Mouse (Mus musculus) neural tube, embryonic 13.5 days (tissue): ENCODE results near the gene 1700016K19Rik. TPM values are rescaled to one million over a fixed set of nuclear protein-coding genes. Genes with fewer than 3 reads are reported as not detected.

Experiments used
- ATAC-seq: fragments of 200-750 bp; cut with Nextera tagmentation; 2 replicates; pipeline ENCODE4 v1.8.0; 2017; ENCODE audit warnings: low read depth, mild to moderate bottlenecking, moderate TSS enrichment, moderate library complexity
- H3K27ac ChIP-seq: fragments of 300-500 bp; sonication (generic); replicated peaks from 2 replicates; pipeline ENCODE4 v1.5.1; 2015; ENCODE audit warnings: moderate library complexity, mild to moderate bottlenecking, inconsistent platforms
- H3K27me3 ChIP-seq: fragments of 300-500 bp; sonication (generic); 2 replicates; pipeline ENCODE4 v1.6.1; 2015; ENCODE audit warnings: mild to moderate bottlenecking, inconsistent platforms
- H3K36me3 ChIP-seq: fragments of 300-500 bp; sonication (generic); 2 replicates; pipeline ENCODE4 v1.6.1; 2015; ENCODE audit warnings: mild to moderate bottlenecking, inconsistent platforms
- H3K4me1 ChIP-seq: fragments of 300-500 bp; sonication (generic); replicated peaks from 2 replicates; pipeline ENCODE4 v1.6.1; 2015; ENCODE audit warnings: inconsistent platforms
- H3K4me2 ChIP-seq: fragments of 300-500 bp; sonication (generic); 2 replicates; pipeline ENCODE4 v1.6.1; 2015; ENCODE audit warnings: inconsistent platforms, mild to moderate bottlenecking, moderate library complexity
- H3K4me3 ChIP-seq: fragments of 300-500 bp; sonication (generic); 2 replicates; pipeline ENCODE4 v1.5.1; 2015; ENCODE audit warnings: mild to moderate bottlenecking, inconsistent platforms
- H3K9ac ChIP-seq: fragments of 300-500 bp; sonication (generic); 2 replicates; pipeline ENCODE4 v1.6.1; 2015; ENCODE audit warnings: moderate library complexity, mild to moderate bottlenecking, inconsistent platforms
- H3K9me3 ChIP-seq: fragments of 300-500 bp; sonication (generic); 2 replicates; pipeline ENCODE4 v1.6.1; 2016; ENCODE audit warnings: inconsistent platforms
- WGBS: fragments of 180-500 bp; shearing (Covaris S2); methylation state at CpG from one replicate; pipeline ENCODE4 v1.1.7; 2015; 5-methylcytosine and 5-hydroxymethylcytosine counted together
- polyA plus RNA-seq: library from polyadenylated mRNA; unstranded; fragments of >200 nt; fragmentation: Nextera tagmentation; extraction: Ambion mirVana; gene quantifications from 2 replicates; pipeline ENCODE4 v1.2.1, GENCODE M21; 2015

Gene 1700016K19Rik
- polyA plus RNA-seq, 1 experiment from 2014 or later, result 0.43 TPM

- H3K4me3 ChIP-seq, result no peak overlapping the region
- no peaks in the 10 kb centered on the region for H3K9me3 ChIP-seq
- H3K4me2 ChIP-seq, result no peak overlapping the region
- H3K4me1 ChIP-seq, result no peaks in the 10 kb centered on the region
- 90% methylated on average over 9 of the region's 9 CpGs for WGBS
- peaks cover 6% of the 10 kb centered on the region for H3K27me3 ChIP-seq
- H3K9ac ChIP-seq, result no peak overlapping the region
- ATAC-seq, result no peak
- H3K36me3 ChIP-seq, result no peaks in the 10 kb centered on the region
- no peak overlapping the region for H3K27ac ChIP-seq
Observed at GRCm38 (mm10) chr11:76020916-76021315, 21.2 kb downstream of the 1700016K19Rik start.

GRCm38 (mm10) chr11:76025080-76025583 is 25.4 kb downstream of the 1700016K19Rik start:
- ATAC-seq, result no peak
- Histone ChIP-seq H3K9ac (no peak overlapping the region), H3K36me3 (no peaks in the 10 kb centered on the region), H3K4me2 (0 out of 2 replicates have a peak overlapping the region, but pooled peaks have one; percentile 92), H3K27ac (no peak overlapping the region), H3K4me1 (peaks cover 21% of the 10 kb centered on the region; the same call in 1 of the 2 replicates), H3K4me3 (no peak overlapping the region), H3K9me3 (no peaks in the 10 kb centered on the region), H3K27me3 (peaks cover 23% of the 10 kb centered on the region)
- 72% methylated on average over 7 of the region's 7 CpGs for WGBS

GRCm38 (mm10) chr11:76026527-76027138 is 26.9 kb downstream of the 1700016K19Rik start:
- Histone ChIP-seq H3K9me3 (no peaks in the 10 kb centered on the region), H3K4me1 (peaks cover 21% of the 10 kb centered on the region; the same call in 1 of the 2 replicates), H3K9ac (peak overlapping the region; percentile 70), H3K27me3 (peaks cover 23% of the 10 kb centered on the region), H3K36me3 (no peaks in the 10 kb centered on the region), H3K4me3 (peak overlapping the region; percentile 61), H3K27ac (no peak overlapping the region), H3K4me2 (peak overlapping the region; percentile 92)
- 5% methylated on average over 13 of the region's 14 CpGs for WGBS
- ATAC-seq, result 0 out of 2 replicates have a peak, but pooled peaks have one; percentile 4

- Histone ChIP-seq H3K9me3 (no peaks in the 10 kb centered on the region), H3K27me3 (peaks cover 23% of the 10 kb centered on the region), H3K4me1 (peaks cover 21% of the 10 kb centered on the region; the same call in 1 of the 2 replicates), H3K36me3 (no peaks in the 10 kb centered on the region), H3K9ac (peak within 1 kb of the TSS; percentile 70), H3K27ac (no peak within 1 kb of the TSS), H3K4me2 (peak within 1 kb of the TSS; percentile 92), H3K4me3 (peak within 1 kb of the TSS; percentile 61)
- peak; percentile 83 for ATAC-seq
- WGBS, result under 1% methylated on average over 88 of the region's 112 CpGs
Observed at GRCm38 (mm10) chr11:76027139-76028071, 27.7 kb downstream of the 1700016K19Rik start, which contains the start of gene Rflnb. TSS of gene Rflnb (minus strand) at chr11:76027782.

DNA sequence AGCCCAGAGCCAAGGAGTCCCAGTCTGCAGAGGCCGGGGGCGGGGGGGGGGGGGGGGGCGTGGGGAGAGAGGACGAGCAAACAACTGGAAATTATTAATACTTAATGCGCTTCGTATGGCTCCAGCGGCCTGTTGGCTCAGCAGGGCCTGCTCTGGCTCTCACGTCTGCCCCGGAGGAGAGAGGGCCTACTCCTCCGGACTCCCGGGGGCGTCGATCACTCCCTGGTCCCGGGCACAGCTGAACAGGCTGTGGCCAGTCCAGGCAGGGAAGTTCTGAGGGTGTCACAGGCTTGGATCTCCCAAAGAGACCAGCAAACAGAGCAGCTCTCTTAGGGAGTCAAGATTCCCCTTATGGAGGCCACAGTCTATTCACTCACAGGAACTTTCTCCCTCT is 28.4 kb downstream of the 1700016K19Rik start:
- H3K27ac ChIP-seq, result no peak overlapping the region
- H3K27me3 ChIP-seq, result peaks cover 23% of the 10 kb centered on the region
- no peaks in the 10 kb centered on the region for H3K36me3 ChIP-seq
- H3K9me3 ChIP-seq, result no peaks in the 10 kb centered on the region
- H3K4me1 ChIP-seq, result peaks cover 21% of the 10 kb centered on the region; the same call in 1 of the 2 replicates
- WGBS, result 2% methylated on average over 11 of the region's 14 CpGs
- H3K4me2 ChIP-seq, result peak overlapping the region; percentile 92
- peak overlapping the region; percentile 61 for H3K4me3 ChIP-seq
- H3K9ac ChIP-seq, result peak overlapping the region; percentile 70
- peak; percentile 32; the same call in 1 of the 2 replicates for ATAC-seq

DNA sequence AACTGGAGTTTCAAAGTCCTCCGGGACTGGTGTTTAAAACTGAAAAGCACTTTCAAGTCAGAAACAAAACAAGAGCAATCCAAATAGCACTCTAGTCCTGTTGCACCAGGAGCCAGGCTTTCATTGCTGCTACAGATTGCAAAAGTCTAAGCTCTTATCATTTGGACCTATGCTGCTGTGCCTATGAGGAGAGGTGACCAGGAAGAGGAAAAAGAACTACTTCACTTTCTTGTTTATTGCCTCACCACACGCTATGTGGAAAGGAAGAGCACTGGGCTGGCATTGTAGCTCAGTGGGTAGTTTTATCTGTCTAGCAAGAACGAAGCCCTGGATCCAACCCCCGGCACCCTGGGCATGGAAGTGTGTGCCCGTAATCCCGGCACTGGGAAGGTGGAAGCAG is 33.6 kb downstream of the 1700016K19Rik start:
- H3K27me3 ChIP-seq, result peaks cover 4% of the 10 kb centered on the region; the same call in 1 of the 2 replicates
- no peak overlapping the region for H3K4me3 ChIP-seq
- H3K36me3 ChIP-seq, result no peaks in the 10 kb centered on the region
- H3K27ac ChIP-seq, result no peak overlapping the region
- H3K9ac ChIP-seq, result no peak overlapping the region
- H3K9me3 ChIP-seq, result no peaks in the 10 kb centered on the region
- 80% methylated on average over 6 of the region's 6 CpGs for WGBS
- no peak for ATAC-seq
- H3K4me1 ChIP-seq, result no peaks in the 10 kb centered on the region
- H3K4me2 ChIP-seq, result no peak overlapping the region

- H3K9me3 ChIP-seq, result no peaks in the 10 kb centered on the region
- peaks cover 3% of the 10 kb centered on the region; the same call in 1 of the 2 replicates for H3K27me3 ChIP-seq
- H3K9ac ChIP-seq, result no peak overlapping the region
- no peak overlapping the region for H3K4me3 ChIP-seq
- no peaks in the 10 kb centered on the region for H3K36me3 ChIP-seq
- no peak overlapping the region for H3K27ac ChIP-seq
- ATAC-seq, result no peak
- no peaks in the 10 kb centered on the region for H3K4me1 ChIP-seq
- H3K4me2 ChIP-seq, result no peak overlapping the region
- WGBS, result 45% methylated on average over 4 of the region's 4 CpGs
Observed at GRCm38 (mm10) chr11:76033836-76034235, 34.1 kb downstream of the 1700016K19Rik start.

- Histone ChIP-seq H3K9me3 (no peaks in the 10 kb centered on the region), H3K4me3 (no peak overlapping the region), H3K4me2 (no peak overlapping the region), H3K27me3 (no peaks in the 10 kb centered on the region; the same call in 1 of the 2 replicates), H3K36me3 (no peaks in the 10 kb centered on the region), H3K4me1 (no peaks in the 10 kb centered on the region), H3K9ac (no peak overlapping the region), H3K27ac (no peak overlapping the region)
- no peak for ATAC-seq
- WGBS, result 84% methylated on average over 8 of the region's 8 CpGs
Observed at GRCm38 (mm10) chr11:76035182-76035581, 35.5 kb downstream of the 1700016K19Rik start.

DNA sequence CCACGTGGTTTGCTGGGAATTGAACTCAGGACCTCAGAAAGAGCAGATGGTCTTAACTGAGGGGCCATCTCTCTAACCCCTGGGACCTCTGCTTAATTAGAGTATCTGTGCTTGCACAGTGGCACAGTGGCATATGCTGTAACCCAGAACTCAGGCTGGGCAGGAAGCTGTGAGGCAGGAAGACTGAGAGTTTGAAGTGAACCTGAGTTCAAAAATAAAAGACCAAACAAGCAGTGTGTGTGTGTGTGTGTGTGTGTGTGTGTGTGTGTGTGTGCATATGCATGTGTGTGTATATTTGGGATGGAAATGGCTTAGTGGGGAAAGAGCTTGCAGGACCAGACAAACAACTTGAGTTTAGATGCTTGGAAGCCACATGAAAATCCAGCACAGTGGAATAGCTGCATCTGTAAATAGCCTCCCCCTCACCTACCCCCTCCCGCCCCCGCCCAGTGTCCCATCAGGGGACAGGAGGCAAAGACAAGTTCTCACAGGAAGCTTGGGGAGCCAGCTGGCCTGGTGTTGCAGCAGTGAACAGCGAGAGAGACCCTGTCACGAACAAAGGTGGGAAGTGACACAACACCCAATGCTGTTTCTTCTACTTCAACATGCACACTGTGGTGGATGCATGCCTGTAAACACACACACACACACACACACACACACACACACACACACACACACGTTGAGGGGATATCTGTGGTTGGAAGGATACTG is 38.0 kb downstream of the 1700016K19Rik start:
- Histone ChIP-seq H3K36me3 (no peaks in the 10 kb centered on the region), H3K9me3 (no peaks in the 10 kb centered on the region), H3K9ac (no peak overlapping the region), H3K4me3 (no peak overlapping the region), H3K4me2 (no peak overlapping the region), H3K27me3 (no peaks in the 10 kb centered on the region), H3K4me1 (peaks cover 6% of the 10 kb centered on the region), H3K27ac (no peak overlapping the region)
- WGBS, result 53% methylated on average over 6 of the region's 6 CpGs
- no peak for ATAC-seq

DNA sequence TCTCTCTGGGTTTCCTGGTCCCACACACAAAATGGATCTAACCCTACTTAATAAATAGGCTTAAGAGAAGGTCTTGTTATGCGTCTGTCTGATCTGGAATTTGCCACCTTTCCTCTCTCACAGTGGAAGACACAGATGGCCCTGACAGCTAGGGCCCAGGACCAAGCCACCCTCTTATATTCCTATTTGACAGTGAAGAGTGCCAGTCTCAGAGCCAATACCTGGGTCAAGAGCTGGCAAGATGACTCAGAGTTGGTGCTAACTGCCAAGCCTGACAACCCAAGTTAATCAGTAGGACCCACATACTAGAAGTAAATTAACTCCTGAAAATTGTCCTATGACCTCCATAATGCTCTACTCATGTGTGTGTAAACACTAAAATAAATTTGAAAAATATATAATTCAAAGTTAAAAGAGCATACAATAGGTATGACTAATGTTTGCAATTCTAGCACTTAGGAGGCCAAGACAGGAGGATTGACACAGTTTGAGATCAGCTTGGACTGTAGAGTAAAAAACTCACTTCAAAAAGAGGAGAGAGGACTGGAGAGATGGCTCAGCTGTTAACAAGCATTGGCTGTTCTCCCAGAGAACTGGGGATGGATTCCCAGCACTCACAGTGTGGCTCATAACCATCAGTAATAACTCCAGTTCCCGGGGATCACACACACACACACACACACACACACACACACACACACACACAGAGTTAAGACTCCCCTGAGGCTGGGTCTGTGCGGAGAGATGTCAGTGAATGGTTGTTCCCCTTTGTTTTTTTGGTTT is 39.8 kb downstream of the 1700016K19Rik start:
- Histone ChIP-seq H3K9me3 (no peaks in the 10 kb centered on the region), H3K4me3 (no peak overlapping the region), H3K27ac (no peak overlapping the region), H3K4me2 (no peak overlapping the region), H3K4me1 (peaks cover 16% of the 10 kb centered on the region), H3K9ac (no peak overlapping the region), H3K27me3 (no peaks in the 10 kb centered on the region), H3K36me3 (no peaks in the 10 kb centered on the region)
- 80% methylated on average over 3 of the region's 3 CpGs for WGBS
- no peak for ATAC-seq

DNA sequence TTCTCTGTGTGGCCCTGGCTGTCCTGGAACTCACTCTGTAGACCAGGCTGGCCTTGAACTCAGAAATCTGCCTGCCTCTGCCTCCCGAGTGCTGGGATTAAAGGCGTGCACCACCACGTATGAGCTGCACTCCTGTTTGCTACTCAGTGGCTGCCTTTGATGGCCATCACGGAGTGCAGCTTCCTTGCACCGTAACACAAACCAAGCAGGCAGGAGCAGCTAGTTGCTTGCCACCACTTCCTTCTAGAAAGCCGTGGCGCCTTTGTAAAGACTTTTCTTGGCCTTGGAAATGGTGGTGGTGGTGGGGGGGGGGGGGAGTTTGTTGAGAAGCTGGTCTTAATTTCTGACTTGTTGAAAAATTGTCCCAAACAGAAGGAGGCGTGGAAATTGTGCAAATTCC is 40.4 kb downstream of the 1700016K19Rik start:
- no peaks in the 10 kb centered on the region for H3K9me3 ChIP-seq
- no peak overlapping the region for H3K9ac ChIP-seq
- H3K27ac ChIP-seq, result no peak overlapping the region
- WGBS, result 90% methylated on average over 8 of the region's 8 CpGs
- H3K4me1 ChIP-seq, result peaks cover 23% of the 10 kb centered on the region
- H3K4me3 ChIP-seq, result no peak overlapping the region
- ATAC-seq, result no peak
- H3K36me3 ChIP-seq, result 0 out of 2 replicates have a peak, but pooled peaks cover 6% of the 10 kb centered on the region
- H3K4me2 ChIP-seq, result no peak overlapping the region
- no peaks in the 10 kb centered on the region for H3K27me3 ChIP-seq
